Mouse (Mus musculus): ENCODE data around the gene Lepr. TPM values are rescaled to one million over a fixed set of nuclear protein-coding genes. Genes with fewer than 3 reads are reported as not detected.

The Lepr gene
- total RNA-seq (2021): 10 to 100 TPM; 11.2 to 11.9 TPM
- long read RNA-seq, experiment 1, full-length matches to known transcripts: 2 of 5 reads
- long read RNA-seq, experiment 1, partial matches to known transcripts: 1 of 5 reads
- long read RNA-seq, experiment 1, other reads (novel, unspliced or antisense): 2 of 5 reads
- long read RNA-seq, experiment 2, full-length matches to known transcripts: 3 of 3 reads
- long read RNA-seq, experiment 2, partial matches to known transcripts: 0 of 3 reads
- long read RNA-seq, experiment 2, other reads (novel, unspliced or antisense): 0 of 3 reads

- peak; percentile 21 to 29 for DNase-seq
- intact Hi-C loops (cut with DNase I): no loop called here
Observed at GRCm38 (mm10) chr4:101717367-101718121, at the start of gene Lepr. Gene Lepr (plus strand): TSS chr4:101717404.

GRCm38 (mm10) chr4:101669161-101669560 lies 48.0 kb upstream of the Lepr start:
- intact Hi-C loops (cut with DNase I): no loop called here
- no peak for DNase-seq

- intact Hi-C loops (cut with DNase I): no loop called here
Observed at GRCm38 (mm10) chr4:101669811-101670210, 47.4 kb upstream of the Lepr start.

GRCm38 (mm10) chr4:101674790-101675189 lies 42.4 kb upstream of the Lepr start:
- intact Hi-C loops (cut with DNase I): no loop called here
- DNase-seq: no peak

More at GRCm38 (mm10) chr4:101669811-101670210, 47.4 kb upstream of the Lepr start:
- DNase-seq: no peak

- peak; percentile 22 to 41 for DNase-seq
- intact Hi-C loops (cut with DNase I): no loop called here
Observed at GRCm38 (mm10) chr4:101675726-101676125, 41.5 kb upstream of the Lepr start.

- intact Hi-C loops (cut with DNase I): no loop called here
- DNase-seq: no peak
Observed at GRCm38 (mm10) chr4:101682620-101683019, 34.6 kb upstream of the Lepr start.

- intact Hi-C loops (cut with DNase I): no loop called here
- DNase-seq: peak in 1 of 2 experiments; percentile 4
Observed at GRCm38 (mm10) chr4:101683086-101683485, 34.1 kb upstream of the Lepr start.

- DNase-seq: no peak
- intact Hi-C loops (cut with DNase I): no loop called here
Observed at GRCm38 (mm10) chr4:101684821-101685220, 32.4 kb upstream of the Lepr start.

GRCm38 (mm10) chr4:101686227-101686810 lies 30.9 kb upstream of the Lepr start:
- intact Hi-C loops (cut with DNase I): no loop called here
- no peak for DNase-seq

- DNase-seq: no peak
- intact Hi-C loops (cut with DNase I): no loop called here
Observed at GRCm38 (mm10) chr4:101689241-101689640, 28.0 kb upstream of the Lepr start.

- intact Hi-C loops (cut with DNase I): no loop called here
- DNase-seq: no peak
Observed at GRCm38 (mm10) chr4:101689645-101690044, 27.6 kb upstream of the Lepr start.

GRCm38 (mm10) chr4:101692892-101693291 lies 24.3 kb upstream of the Lepr start:
- peak in 1 of 2 experiments; percentile 19 for DNase-seq
- intact Hi-C loops (cut with DNase I): no loop called here

- intact Hi-C loops (cut with DNase I): no loop called here
- no peak for DNase-seq
Observed at GRCm38 (mm10) chr4:101694529-101694928, 22.7 kb upstream of the Lepr start.

GRCm38 (mm10) chr4:101697236-101697635 lies 20.0 kb upstream of the Lepr start:
- no peak for DNase-seq
- intact Hi-C loops (cut with DNase I): no loop called here

GRCm38 (mm10) chr4:101699423-101699822 lies 17.8 kb upstream of the Lepr start:
- intact Hi-C loops (cut with DNase I): no loop called here
- DNase-seq: no peak

- intact Hi-C loops (cut with DNase I): no loop called here
- no peak for DNase-seq
Observed at GRCm38 (mm10) chr4:101700892-101701640, 16.1 kb upstream of the Lepr start.

GRCm38 (mm10) chr4:101705325-101705724 lies 11.9 kb upstream of the Lepr start:
- intact Hi-C loops (cut with DNase I): no loop called here
- DNase-seq: no peak

GRCm38 (mm10) chr4:101707234-101707633 lies 10.0 kb upstream of the Lepr start:
- no peak for DNase-seq
- intact Hi-C loops (cut with DNase I): no loop called here

GRCm38 (mm10) chr4:101707953-101708352 lies 9.3 kb upstream of the Lepr start:
- intact Hi-C loops (cut with DNase I): no loop called here
- DNase-seq: no peak

- DNase-seq: no peak
- intact Hi-C loops (cut with DNase I): no loop called here
Observed at GRCm38 (mm10) chr4:101710361-101710760, 6.8 kb upstream of the Lepr start.

GRCm38 (mm10) chr4:101711100-101711499 lies 6.1 kb upstream of the Lepr start:
- intact Hi-C loops (cut with DNase I): no loop called here
- no peak for DNase-seq

All from heart, postnatal 14 days (tissue).